Mouse (Mus musculus) embryonic facial prominence, embryonic 13.5 days (tissue): ENCODE results near the gene Ebpl. TPM values are rescaled to one million over a fixed set of nuclear protein-coding genes. Genes with fewer than 3 reads are reported as not detected.

Source experiments
- ATAC-seq: fragments of 200-750 bp; cut with Nextera tagmentation; 2 replicates; pipeline ENCODE4 v1.8.0; 2017; ENCODE audit warnings: low read depth; ENCODE audit not compliant: insufficient number of reproducible peaks, insufficient read depth, low FRiP score, low TSS enrichment
- H3K27ac ChIP-seq: fragments of 300-500 bp; sonication (generic); 2 replicates; pipeline ENCODE4 v1.5.1; 2015; ENCODE audit warnings: moderate library complexity, mild to moderate bottlenecking, inconsistent platforms
- H3K27me3 ChIP-seq: fragments of 300-500 bp; sonication (generic); 2 replicates; pipeline ENCODE4 v1.6.1; 2015; ENCODE audit warnings: mild to moderate bottlenecking, inconsistent platforms
- H3K36me3 ChIP-seq: fragments of 300-500 bp; sonication (generic); 2 replicates; pipeline ENCODE4 v1.6.1; 2015; ENCODE audit warnings: mild to moderate bottlenecking, inconsistent platforms
- H3K4me1 ChIP-seq: fragments of 300-500 bp; sonication (generic); 2 replicates; pipeline ENCODE4 v1.6.1; 2015; ENCODE audit warnings: inconsistent platforms
- H3K4me2 ChIP-seq: fragments of 300-500 bp; sonication (generic); 2 replicates; pipeline ENCODE4 v1.6.1; 2015; ENCODE audit warnings: moderate library complexity, mild to moderate bottlenecking, inconsistent platforms
- H3K4me3 ChIP-seq: fragments of 300-500 bp; sonication (generic); 2 replicates; pipeline ENCODE4 v1.5.1; 2015; ENCODE audit warnings: mild to moderate bottlenecking, inconsistent platforms
- H3K9ac ChIP-seq: fragments of 300-500 bp; sonication (generic); 2 replicates; pipeline ENCODE4 v1.6.1; 2015; ENCODE audit warnings: mild to moderate bottlenecking, inconsistent platforms
- H3K9me3 ChIP-seq: fragments of 300-500 bp; sonication (generic); 2 replicates; pipeline ENCODE4 v1.6.1; 2016; ENCODE audit warnings: inconsistent platforms
- WGBS: fragments of 180-500 bp; shearing (Covaris S2); methylation state at CpG from one replicate; pipeline ENCODE4 v1.1.7; 2015; ENCODE audit warnings: mixed read lengths; 5-methylcytosine and 5-hydroxymethylcytosine counted together
- polyA plus RNA-seq: library from polyadenylated mRNA; unstranded; fragments of >200 nt; fragmentation: Nextera tagmentation; extraction: Ambion mirVana; gene quantifications from 2 replicates; pipeline ENCODE4 v1.2.1, GENCODE M21; 2015

The Ebpl gene
- polyA plus RNA-seq, 1 experiment from 2014 or later, result 16.0 TPM

DNA sequence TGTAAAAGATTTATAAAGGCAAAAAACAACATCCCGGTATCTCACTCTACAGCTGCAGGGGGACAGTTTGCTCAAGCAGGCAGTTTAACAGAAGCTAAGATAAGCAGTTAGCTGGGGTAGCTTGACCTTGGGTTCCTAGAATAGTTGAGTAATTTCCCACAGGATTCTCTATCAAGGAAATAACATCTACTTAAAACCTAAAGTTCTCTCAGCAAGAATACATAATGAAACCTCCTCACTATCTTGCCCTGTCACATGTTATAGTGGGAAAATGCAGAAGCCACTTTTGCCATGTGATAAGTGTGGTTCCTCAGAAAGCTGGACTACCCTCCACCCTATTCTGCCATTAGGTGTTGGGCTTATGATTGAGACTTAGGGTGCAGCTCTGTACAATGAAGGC, 37.5 kb downstream of the Ebpl start:
- no peaks in the 10 kb centered on the region for H3K36me3 ChIP-seq
- no peak overlapping the region for H3K9ac ChIP-seq
- peaks cover 4% of the 10 kb centered on the region for H3K4me1 ChIP-seq
- H3K27ac ChIP-seq, result no peak overlapping the region
- H3K4me2 ChIP-seq, result no peak overlapping the region
- H3K27me3 ChIP-seq, result no peaks in the 10 kb centered on the region
- H3K9me3 ChIP-seq, result peaks cover 9% of the 10 kb centered on the region; the same call in 1 of the 2 replicates
- WGBS, result 95% methylated on average over 1 of the region's 1 CpGs
- ATAC-seq, result no peak
- no peak overlapping the region for H3K4me3 ChIP-seq

DNA sequence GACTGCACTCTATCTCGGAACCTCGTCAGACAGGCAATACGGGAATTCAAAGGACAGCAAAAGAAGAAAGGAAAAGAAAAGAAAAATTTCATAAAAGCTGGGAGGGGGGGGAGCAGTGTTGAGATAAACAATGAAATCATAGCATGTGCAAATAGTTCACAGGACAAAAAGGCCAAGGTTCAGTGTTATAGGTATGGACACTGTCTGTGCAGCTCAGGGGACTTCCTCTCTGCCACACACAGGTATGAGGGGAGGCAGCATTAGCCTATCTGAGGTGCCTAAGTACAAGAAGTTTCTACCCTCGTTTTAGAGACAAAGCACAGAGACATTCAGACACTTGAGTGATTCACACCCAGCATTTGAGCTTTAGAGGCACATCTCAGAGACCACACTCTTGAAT, 39.0 kb downstream of the Ebpl start:
- Histone ChIP-seq H3K4me1 (peaks cover 4% of the 10 kb centered on the region; the same call in 1 of the 2 replicates), H3K9ac (no peak overlapping the region), H3K4me3 (no peak overlapping the region), H3K27me3 (no peaks in the 10 kb centered on the region), H3K27ac (no peak overlapping the region), H3K9me3 (peaks cover 9% of the 10 kb centered on the region; the same call in 1 of the 2 replicates), H3K4me2 (no peak overlapping the region), H3K36me3 (no peaks in the 10 kb centered on the region)
- ATAC-seq, result no peak
- WGBS, result 75% methylated on average over 4 of the region's 4 CpGs

DNA sequence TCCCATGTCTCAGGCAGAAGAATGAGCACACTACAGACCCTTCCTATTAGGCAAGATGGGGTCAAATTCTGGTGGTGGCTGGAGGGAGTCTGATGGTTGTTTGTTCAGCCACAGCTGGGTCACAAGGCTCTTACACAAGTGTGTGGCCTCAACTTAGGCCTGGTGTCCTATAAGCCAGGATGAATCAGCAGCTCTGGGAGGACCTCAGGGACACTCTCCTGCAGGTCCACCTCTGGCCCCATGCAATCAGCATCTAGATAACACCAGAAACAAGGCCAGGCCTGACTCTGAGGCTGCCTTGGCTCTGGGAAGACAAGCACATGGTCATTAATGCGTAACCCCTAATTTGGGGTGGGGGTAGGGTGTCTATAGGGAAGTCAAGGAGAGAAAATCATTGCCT, 39.5 kb downstream of the Ebpl start:
- no peak overlapping the region for H3K4me3 ChIP-seq
- no peak overlapping the region for H3K9ac ChIP-seq
- no peak overlapping the region for H3K27ac ChIP-seq
- no peak for ATAC-seq
- 81% methylated on average over 1 of the region's 1 CpGs for WGBS
- H3K36me3 ChIP-seq, result no peaks in the 10 kb centered on the region
- peaks cover 9% of the 10 kb centered on the region; the same call in 1 of the 2 replicates for H3K9me3 ChIP-seq
- no peak overlapping the region for H3K4me2 ChIP-seq
- H3K4me1 ChIP-seq, result peaks cover 4% of the 10 kb centered on the region; the same call in 1 of the 2 replicates
- no peaks in the 10 kb centered on the region for H3K27me3 ChIP-seq

- no peaks in the 10 kb centered on the region for H3K27me3 ChIP-seq
- no peak overlapping the region for H3K9ac ChIP-seq
- no peak overlapping the region for H3K27ac ChIP-seq
- peaks cover 4% of the 10 kb centered on the region; the same call in 1 of the 2 replicates for H3K4me1 ChIP-seq
- no peaks in the 10 kb centered on the region for H3K9me3 ChIP-seq
- 0 out of 2 replicates have a peak, but pooled peaks have one; percentile 20 for ATAC-seq
- H3K4me2 ChIP-seq, result no peak overlapping the region
- H3K4me3 ChIP-seq, result no peak overlapping the region
- WGBS, result 24% methylated on average over 4 of the region's 4 CpGs
- no peaks in the 10 kb centered on the region for H3K36me3 ChIP-seq
These were observed 43.4 kb downstream of the Ebpl start for GRCm38 (mm10) chr14:61316861-61317260.

DNA sequence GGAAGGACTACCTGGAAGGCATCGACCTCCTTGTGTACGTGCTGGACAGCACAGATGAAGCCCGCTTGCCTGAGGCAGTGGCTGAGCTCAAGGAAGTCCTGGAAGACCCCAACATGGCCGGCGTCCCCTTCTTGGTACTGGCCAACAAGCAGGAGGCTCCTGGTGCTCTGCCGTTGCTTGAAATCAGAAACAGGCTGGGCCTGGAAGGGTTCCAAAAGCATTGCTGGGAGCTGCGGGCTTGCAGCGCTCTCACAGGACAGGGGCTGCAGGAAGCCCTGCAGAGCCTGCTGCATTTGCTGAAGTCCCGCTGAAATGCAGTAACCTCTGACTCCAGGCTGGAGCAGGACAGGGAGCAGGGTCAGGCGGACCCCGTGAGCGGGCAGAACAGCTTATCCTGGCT, 49.3 kb downstream of the Ebpl start:
- Histone ChIP-seq H3K9me3 (no peaks in the 10 kb centered on the region), H3K4me3 (no peak overlapping the region), H3K4me2 (peak overlapping the region; percentile 39), H3K27ac (peak overlapping the region; percentile 62), H3K36me3 (no peaks in the 10 kb centered on the region), H3K27me3 (no peaks in the 10 kb centered on the region), H3K4me1 (peaks cover 18% of the 10 kb centered on the region), H3K9ac (peak overlapping the region; percentile 40; the same call in 1 of the 2 replicates)
- no peak for ATAC-seq
- 54% methylated on average over 12 of the region's 12 CpGs for WGBS

- peak overlapping the region; percentile 62 for H3K27ac ChIP-seq
- no peak overlapping the region; the same call in 1 of the 2 replicates for H3K9ac ChIP-seq
- ATAC-seq, result no peak
These were observed 50.0 kb downstream of the Ebpl start for GRCm38 (mm10) chr14:61310036-61310772.

GRCm38 (mm10) chr14:61309593-61309992, 50.6 kb downstream of the Ebpl start, which contains the start of gene Arl11:
TSS of gene Arl11 (plus strand) at chr14:61309753.
- H3K27ac ChIP-seq, result peak within 1 kb of the TSS; percentile 62
- no peak within 1 kb of the TSS for H3K4me2 ChIP-seq
- WGBS, result 66% methylated on average over 6 of the region's 6 CpGs
- no peaks in the 10 kb centered on the region for H3K9me3 ChIP-seq
- no peak for ATAC-seq
- no peaks in the 10 kb centered on the region for H3K36me3 ChIP-seq
- H3K27me3 ChIP-seq, result no peaks in the 10 kb centered on the region
- peaks cover 22% of the 10 kb centered on the region for H3K4me1 ChIP-seq
- H3K9ac ChIP-seq, result no peak within 1 kb of the TSS; the same call in 1 of the 2 replicates
- H3K4me3 ChIP-seq, result no peak within 1 kb of the TSS

More at GRCm38 (mm10) chr14:61310036-61310772, 50.0 kb downstream of the Ebpl start:
- Histone ChIP-seq H3K9me3 (no peaks in the 10 kb centered on the region), H3K27me3 (no peaks in the 10 kb centered on the region), H3K4me1 (peaks cover 18% of the 10 kb centered on the region), H3K36me3 (no peaks in the 10 kb centered on the region), H3K4me2 (no peak overlapping the region), H3K4me3 (no peak overlapping the region)
- WGBS, result 78% methylated on average over 7 of the region's 7 CpGs

DNA sequence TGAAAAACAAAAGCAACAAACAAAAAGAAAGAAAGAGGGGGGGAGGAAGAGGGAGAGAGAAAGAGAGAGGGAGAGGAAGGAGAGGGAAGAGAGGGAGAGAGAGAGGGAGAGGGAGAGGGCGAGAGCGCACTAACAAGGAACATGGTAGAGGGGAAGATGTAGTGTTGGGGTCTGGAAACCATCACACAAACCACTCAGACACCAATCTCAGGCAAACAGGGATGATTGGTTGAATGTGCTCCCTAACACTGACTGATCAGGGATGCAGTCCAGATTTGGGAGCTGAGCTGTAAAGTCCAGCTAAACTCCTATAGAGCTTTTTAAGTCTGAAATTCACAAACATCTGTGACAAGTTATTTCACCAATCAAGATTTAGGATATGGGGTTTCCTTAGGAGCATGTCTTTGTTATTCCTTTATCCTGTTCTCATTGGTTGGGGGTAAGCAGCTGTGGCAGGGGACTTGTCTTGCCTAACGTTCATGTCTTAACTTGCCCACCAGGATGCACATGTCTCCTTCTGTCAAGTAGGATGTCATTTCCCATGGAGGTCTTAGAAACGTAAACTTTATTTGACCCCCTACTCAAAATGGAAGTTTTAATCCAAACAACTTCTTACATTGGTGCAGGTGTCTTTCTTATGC, 56.1 kb downstream of the Ebpl start:
- Histone ChIP-seq H3K4me3 (no peak overlapping the region), H3K36me3 (no peaks in the 10 kb centered on the region), H3K9ac (no peak overlapping the region), H3K4me2 (no peak overlapping the region), H3K27ac (no peak overlapping the region; the same call in 1 of the 2 replicates), H3K27me3 (no peaks in the 10 kb centered on the region), H3K4me1 (0 out of 2 replicates have a peak, but pooled peaks cover 11% of the 10 kb centered on the region), H3K9me3 (no peaks in the 10 kb centered on the region)
- WGBS, result 54% methylated on average over 4 of the region's 4 CpGs
- ATAC-seq, result no peak

GRCm38 (mm10) chr14:61302428-61302827, 57.8 kb downstream of the Ebpl start:
- Histone ChIP-seq H3K27ac (no peak overlapping the region), H3K27me3 (no peaks in the 10 kb centered on the region), H3K9ac (no peak overlapping the region), H3K4me2 (no peak overlapping the region), H3K4me3 (no peak overlapping the region), H3K36me3 (no peaks in the 10 kb centered on the region), H3K9me3 (no peaks in the 10 kb centered on the region), H3K4me1 (0 out of 2 replicates have a peak, but pooled peaks cover 12% of the 10 kb centered on the region)
- WGBS, result 72% methylated on average over 2 of the region's 2 CpGs
- no peak for ATAC-seq

GRCm38 (mm10) chr14:61301323-61301722, 58.9 kb downstream of the Ebpl start:
- no peaks in the 10 kb centered on the region for H3K9me3 ChIP-seq
- H3K4me3 ChIP-seq, result no peak overlapping the region
- H3K27me3 ChIP-seq, result no peaks in the 10 kb centered on the region
- H3K4me1 ChIP-seq, result 0 out of 2 replicates have a peak, but pooled peaks cover 16% of the 10 kb centered on the region
- no peak overlapping the region for H3K27ac ChIP-seq
- H3K9ac ChIP-seq, result no peak overlapping the region
- WGBS, result 49% methylated on average over 2 of the region's 2 CpGs
- H3K4me2 ChIP-seq, result no peak overlapping the region
- no peak for ATAC-seq
- no peaks in the 10 kb centered on the region for H3K36me3 ChIP-seq

GRCm38 (mm10) chr14:61299810-61300209, 60.4 kb downstream of the Ebpl start:
- no peak for ATAC-seq
- 79% methylated on average over 6 of the region's 6 CpGs for WGBS
- H3K9me3 ChIP-seq, result no peaks in the 10 kb centered on the region
- no peaks in the 10 kb centered on the region for H3K36me3 ChIP-seq
- no peak overlapping the region for H3K4me2 ChIP-seq
- no peak overlapping the region for H3K9ac ChIP-seq
- no peaks in the 10 kb centered on the region for H3K27me3 ChIP-seq
- no peak overlapping the region for H3K4me3 ChIP-seq
- H3K4me1 ChIP-seq, result 0 out of 2 replicates have a peak, but pooled peaks cover 14% of the 10 kb centered on the region
- H3K27ac ChIP-seq, result no peak overlapping the region

- no peak overlapping the region for H3K4me3 ChIP-seq
- 15% methylated on average over 6 of the region's 6 CpGs for WGBS
- H3K36me3 ChIP-seq, result no peaks in the 10 kb centered on the region
- H3K4me2 ChIP-seq, result peak overlapping the region; percentile 27
- ATAC-seq, result no peak
- H3K27me3 ChIP-seq, result no peaks in the 10 kb centered on the region
- no peak overlapping the region for H3K9ac ChIP-seq
- H3K9me3 ChIP-seq, result no peaks in the 10 kb centered on the region
- 0 out of 2 replicates have a peak, but pooled peaks cover 5% of the 10 kb centered on the region for H3K4me1 ChIP-seq
- H3K27ac ChIP-seq, result no peak overlapping the region
These were observed 65.5 kb downstream of the Ebpl start for GRCm38 (mm10) chr14:61294738-61295079.
